Mouse (Mus musculus) gastrocnemius, adult 2 months (tissue): ENCODE results near the gene Ccnd3. TPM values are rescaled to one million over a fixed set of nuclear protein-coding genes. Genes with fewer than 3 reads are reported as not detected.

ENCODE experiments used
- DNase-seq: peaks from one replicate; pipeline ENCODE4 v3.0.0; 2022
- H3K27ac ChIP-seq: fragments of 200-600 bp; 2 replicates; pipeline ENCODE4 v1.8.1; 2022; ENCODE audit warnings: mild to moderate bottlenecking
- H3K4me3 ChIP-seq: fragments of 200-600 bp; 2 replicates; pipeline ENCODE4 v1.8.1; 2022; ENCODE audit warnings: mild to moderate bottlenecking, moderate library complexity
- CTCF ChIP-seq: fragments of 200-600 bp; IDR thresholded peaks from 2 replicates; pipeline ENCODE4 v1.8.1; 2022; ENCODE audit warnings: antibody characterized with exemption, mild to moderate bottlenecking, moderate library complexity
- intact Hi-C: fragments of 180-260 bp; cut with DNase I; formaldehyde crosslinking; loops from one replicate; pipeline ENCODE4 v1.15.1; 2025
- long read RNA-seq, 2 experiments: library from polyadenylated mRNA; stranded (forward); transcript quantifications; one replicate each; pipeline ENCODE4 v2.0.0; 2021
- total RNA-seq, 2 experiments: library from RNA; stranded (reverse); gene quantifications; 2 replicates each; pipeline ENCODE4 v1.2.3; 2021

Gene Ccnd3
- total RNA-seq: 10 to 100 TPM; 18.7 to 25.8 TPM
- long read RNA-seq, experiment 1, transcript Ccnd3-205 (5 exons, 1,977 nt): major isoform, 45 of 50 reads
- long read RNA-seq, experiment 1, partial matches to known transcripts: 0 of 50 reads
- long read RNA-seq, experiment 1, other reads (novel, unspliced or antisense): 4 of 50 reads
- long read RNA-seq, experiment 2, transcript Ccnd3-205 (5 exons, 1,977 nt): major isoform, 27 of 32 reads
- long read RNA-seq, experiment 2, partial matches to known transcripts: 0 of 32 reads
- long read RNA-seq, experiment 2, other reads (novel, unspliced or antisense): 4 of 32 reads

GRCm38 (mm10) chr17:47504941-47505346 is at the start of gene Ccnd3:
Gene Ccnd3, plus strand, starts transcription at chr17:47505051.
- intact Hi-C loops: loop anchor here (5.0 kb wide), 1 partner anchor 187 kb away; the partner anchor contains the start of genes Gm21981 and Prickle4
- Histone ChIP-seq H3K4me3 (peak within 1 kb of the TSS; percentile 77), H3K27ac (peak within 1 kb of the TSS; percentile 91)
- peak; percentile 86 for DNase-seq
- no peak for TF ChIP-seq CTCF

- Histone ChIP-seq H3K27ac (no peak overlapping the region), H3K4me3 (peak overlapping the region; percentile 33; the same call in 1 of the 2 replicates)
- peak; percentile 41 for DNase-seq
- intact Hi-C loops: no loop called here
- TF ChIP-seq CTCF: no peak
Observed at GRCm38 (mm10) chr17:47458310-47458709, 46.5 kb upstream of the Ccnd3 start.

GRCm38 (mm10) chr17:47458936-47459335 is 45.9 kb upstream of the Ccnd3 start:
- intact Hi-C loops: no loop called here
- Histone ChIP-seq H3K27ac (no peak overlapping the region), H3K4me3 (no peak overlapping the region)
- no peak for TF ChIP-seq CTCF
- no peak for DNase-seq

GRCm38 (mm10) chr17:47459341-47459919 is 45.4 kb upstream of the Ccnd3 start:
- intact Hi-C loops: no loop called here

GRCm38 (mm10) chr17:47461688-47462087 is 43.2 kb upstream of the Ccnd3 start:
- H3K4me3 ChIP-seq: no peak overlapping the region
- intact Hi-C loops: no loop called here
- DNase-seq: no peak
- no peak overlapping the region for H3K27ac ChIP-seq
- no peak for TF ChIP-seq CTCF

More at GRCm38 (mm10) chr17:47459341-47459919, 45.4 kb upstream of the Ccnd3 start:
- no peak overlapping the region for H3K27ac ChIP-seq
- TF ChIP-seq CTCF: no peak
- H3K4me3 ChIP-seq: no peak overlapping the region
- DNase-seq: no peak

GRCm38 (mm10) chr17:47462209-47462608 is 42.6 kb upstream of the Ccnd3 start:
- no peak for TF ChIP-seq CTCF
- H3K4me3 ChIP-seq: no peak overlapping the region
- H3K27ac ChIP-seq: no peak overlapping the region
- no peak for DNase-seq
- intact Hi-C loops: no loop called here

GRCm38 (mm10) chr17:47462728-47463388 is 42.0 kb upstream of the Ccnd3 start:
- intact Hi-C loops: no loop called here
- H3K27ac ChIP-seq: no peak overlapping the region
- no peak for TF ChIP-seq CTCF
- H3K4me3 ChIP-seq: no peak overlapping the region
- no peak for DNase-seq

GRCm38 (mm10) chr17:47464248-47464965 is 40.4 kb upstream of the Ccnd3 start:
- H3K4me3 ChIP-seq: no peak overlapping the region
- no peak for TF ChIP-seq CTCF
- intact Hi-C loops: no loop called here
- no peak overlapping the region for H3K27ac ChIP-seq
- DNase-seq: no peak

- intact Hi-C loops: no loop called here
- no peak for DNase-seq
- no peak overlapping the region for H3K27ac ChIP-seq
- no peak overlapping the region for H3K4me3 ChIP-seq
- no peak for TF ChIP-seq CTCF
Observed at GRCm38 (mm10) chr17:47465016-47465415, 39.8 kb upstream of the Ccnd3 start.

- DNase-seq: no peak
- Histone ChIP-seq H3K27ac (no peak overlapping the region), H3K4me3 (no peak overlapping the region)
- intact Hi-C loops: no loop called here
- no peak for TF ChIP-seq CTCF
Observed at GRCm38 (mm10) chr17:47466284-47466683, 38.6 kb upstream of the Ccnd3 start.

GRCm38 (mm10) chr17:47467659-47468058 is 37.2 kb upstream of the Ccnd3 start:
- no peak overlapping the region for H3K27ac ChIP-seq
- intact Hi-C loops: no loop called here
- no peak overlapping the region; the same call in 1 of the 2 replicates for H3K4me3 ChIP-seq
- no peak for DNase-seq
- TF ChIP-seq CTCF: no peak

GRCm38 (mm10) chr17:47468063-47468462 is 36.8 kb upstream of the Ccnd3 start:
- peak overlapping the region; percentile 64 for H3K4me3 ChIP-seq
- no peak for DNase-seq
- intact Hi-C loops: no loop called here
- no peak for TF ChIP-seq CTCF
- H3K27ac ChIP-seq: peak overlapping the region; percentile 24; the same call in 1 of the 2 replicates
